Mouse (Mus musculus) olfactory bulb, adult 2 months (tissue): ENCODE measurements around the gene Ccdc148.

ENCODE experiments used
- CTCF ChIP-seq: fragments of 200-500 bp; IDR thresholded peaks from 2 replicates; pipeline ENCODE4 v1.5.1; 2012; ENCODE audit warnings: low read depth, mild to moderate bottlenecking, low read length, moderate library complexity; ENCODE audit not compliant: insufficient read depth
- POLR2A ChIP-seq: fragments of 200-500 bp; IDR thresholded peaks from 2 replicates; pipeline ENCODE4 v1.6.1; 2012; ENCODE audit warnings: mild to moderate bottlenecking, low read depth, low read length, moderate library complexity; ENCODE audit not compliant: insufficient read depth

GRCm38 (mm10) chr2:59155428-59155827, 5.1 kb downstream of the Ccdc148 start:
- TF ChIP-seq CTCF: no peak
- no peak for TF ChIP-seq POLR2A
